Mouse (Mus musculus): ENCODE measurements around the gene Amdhd1. TPM values are rescaled to one million over a fixed set of nuclear protein-coding genes. Genes with fewer than 3 reads are reported as not detected.

Gene Amdhd1
- polyA plus RNA-seq, 2 experiments: 0.16 to 0.17 TPM

DNA sequence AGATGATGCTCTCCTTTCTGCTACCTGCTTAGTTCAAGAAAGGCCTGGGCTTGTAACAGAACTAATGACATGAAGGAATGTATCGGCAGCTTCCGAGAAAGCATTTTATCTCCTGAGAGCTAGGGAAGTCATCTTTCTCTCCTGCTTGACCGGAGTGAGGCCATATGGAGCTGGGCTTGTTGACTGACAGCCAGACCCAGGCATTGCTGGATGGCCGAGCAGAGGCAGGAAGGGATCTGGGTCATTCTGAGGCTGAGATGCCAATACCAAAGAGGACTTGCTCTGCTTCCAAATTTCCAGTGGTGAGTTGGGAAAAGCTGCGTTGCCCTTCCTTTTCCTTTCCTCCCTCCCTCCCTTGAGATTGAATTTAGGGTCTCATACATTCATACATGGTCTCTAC, 20.1 kb downstream of the Amdhd1 start:
- Histone ChIP-seq H3K27ac (replicated peaks; ENCODE audit: low read depth, low read length) (no peak overlapping the region), H3K36me3 (ENCODE audit: control insufficient read depth, insufficient read depth, low read length) (no peaks in the 10 kb centered on the region), H3K27me3 (ENCODE audit: control insufficient read depth, insufficient read depth, low read length) (no peaks in the 10 kb centered on the region), H3K4me3 (replicated peaks; ENCODE audit: low read length) (no peak overlapping the region), H3K4me2 (replicated peaks; ENCODE audit: low read depth, low read length, severe bottlenecking) (no peak overlapping the region), H3K9me3 (ENCODE audit: control insufficient read depth, low read length) (no peaks in the 10 kb centered on the region), H3K4me1 (ENCODE audit: control insufficient read depth, insufficient read depth, low read length) (no peaks in the 10 kb centered on the region), H3K9ac (ENCODE audit: low read depth, low read length, severe bottlenecking) (no peak overlapping the region)
- 87% methylated on average over 5 of the region's 5 CpGs for WGBS
- no peak for TF ChIP-seq POLR2A (IDR thresholded peaks at IDR 0.05; ENCODE audit: borderline replicate concordance, extremely low read depth, insufficient read depth, insufficient read length)
- DNase-seq (ENCODE audit: low spot score): no peak
- ATAC-seq (ENCODE audit: low FRiP score, low read depth): no peak

DNA sequence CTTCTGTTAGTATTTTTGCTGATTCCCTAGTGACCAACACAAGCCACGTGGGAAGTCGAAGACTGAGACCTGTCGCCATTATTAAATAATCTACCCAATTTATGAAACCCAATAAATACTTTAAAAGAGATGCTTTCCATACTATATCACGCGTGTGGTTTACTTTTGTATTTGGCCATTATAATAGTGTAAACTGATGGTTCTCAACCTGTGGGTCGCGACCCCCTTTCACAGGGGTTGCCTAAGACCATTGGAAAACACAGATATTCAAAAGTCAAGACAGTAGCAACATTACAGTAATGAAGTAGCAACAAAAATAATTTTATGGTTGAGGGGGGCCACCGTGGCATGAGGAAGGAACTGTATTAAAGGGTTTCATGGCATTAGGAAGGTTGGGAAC, 20.7 kb downstream of the Amdhd1 start:
- no peak for TF ChIP-seq POLR2A (IDR thresholded peaks at IDR 0.05; ENCODE audit: borderline replicate concordance, extremely low read depth, insufficient read depth, insufficient read length)
- H3K36me3 ChIP-seq (ENCODE audit: control insufficient read depth, insufficient read depth, low read length): no peaks in the 10 kb centered on the region
- H3K9me3 ChIP-seq (ENCODE audit: control insufficient read depth, low read length): no peaks in the 10 kb centered on the region
- H3K4me1 ChIP-seq (ENCODE audit: control insufficient read depth, insufficient read depth, low read length): no peaks in the 10 kb centered on the region
- no peak overlapping the region for H3K27ac ChIP-seq (replicated peaks; ENCODE audit: low read depth, low read length)
- no peak for DNase-seq (ENCODE audit: low spot score)
- WGBS: 83% methylated on average over 8 of the region's 8 CpGs
- H3K4me3 ChIP-seq (replicated peaks; ENCODE audit: low read length): no peak overlapping the region
- no peaks in the 10 kb centered on the region for H3K27me3 ChIP-seq (ENCODE audit: control insufficient read depth, insufficient read depth, low read length)
- no peak for ATAC-seq (ENCODE audit: low FRiP score, low read depth)
- no peak overlapping the region for H3K9ac ChIP-seq (ENCODE audit: low read depth, low read length, severe bottlenecking)
- no peak overlapping the region for H3K4me2 ChIP-seq (replicated peaks; ENCODE audit: low read depth, low read length, severe bottlenecking)

DNA sequence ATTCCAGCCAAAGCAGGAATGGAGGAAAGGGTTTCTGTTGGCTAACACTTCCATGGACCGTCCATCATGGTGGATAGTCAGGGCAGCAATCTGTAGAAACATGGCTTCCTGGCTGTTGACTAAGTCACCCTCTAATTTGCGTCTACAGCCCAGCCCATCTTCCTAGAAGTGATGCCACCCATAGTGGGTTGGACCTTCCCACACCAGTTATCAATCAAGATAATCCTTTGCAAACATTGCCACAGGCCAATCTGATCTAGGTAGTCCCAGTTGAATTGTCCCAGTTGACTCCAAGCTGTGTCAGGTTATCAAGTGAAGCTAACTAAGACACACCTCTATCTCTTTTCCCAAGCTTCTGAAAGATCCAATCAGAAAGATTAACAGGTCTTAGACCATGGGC, 21.2 kb downstream of the Amdhd1 start:
- DNase-seq (ENCODE audit: low spot score): no peak
- Histone ChIP-seq H3K27me3 (ENCODE audit: control insufficient read depth, insufficient read depth, low read length) (no peaks in the 10 kb centered on the region), H3K9me3 (ENCODE audit: control insufficient read depth, low read length) (no peaks in the 10 kb centered on the region), H3K4me2 (replicated peaks; ENCODE audit: low read depth, low read length, severe bottlenecking) (no peak overlapping the region), H3K4me3 (replicated peaks; ENCODE audit: low read length) (no peak overlapping the region), H3K9ac (ENCODE audit: low read depth, low read length, severe bottlenecking) (no peak overlapping the region), H3K4me1 (ENCODE audit: control insufficient read depth, insufficient read depth, low read length) (no peaks in the 10 kb centered on the region), H3K27ac (replicated peaks; ENCODE audit: low read depth, low read length) (no peak overlapping the region), H3K36me3 (ENCODE audit: control insufficient read depth, insufficient read depth, low read length) (no peaks in the 10 kb centered on the region)
- 86% methylated on average over 2 of the region's 2 CpGs for WGBS
- ATAC-seq (ENCODE audit: low FRiP score, low read depth): no peak
- TF ChIP-seq POLR2A (IDR thresholded peaks at IDR 0.05; ENCODE audit: borderline replicate concordance, extremely low read depth, insufficient read depth, insufficient read length): no peak

DNA sequence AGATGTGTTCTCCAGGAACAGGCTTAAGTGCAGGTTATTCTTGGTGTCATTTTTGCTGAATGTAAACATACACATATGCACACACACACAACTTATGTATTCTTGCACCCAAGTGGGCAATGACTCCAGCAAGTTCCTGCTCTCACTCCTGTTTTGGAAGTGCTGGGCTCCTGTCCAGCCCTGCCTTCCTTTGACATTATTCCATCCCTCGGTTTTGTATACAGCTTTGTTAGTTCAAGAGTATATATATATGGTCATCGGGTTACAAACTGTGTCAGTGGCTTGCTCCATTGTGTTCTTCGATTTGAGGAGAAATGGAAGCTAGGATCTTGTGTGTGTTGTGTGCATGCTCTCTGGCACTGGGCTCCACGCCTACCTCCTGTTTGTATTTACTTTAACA, 21.6 kb downstream of the Amdhd1 start:
- Histone ChIP-seq H3K36me3 (ENCODE audit: control insufficient read depth, insufficient read depth, low read length) (no peaks in the 10 kb centered on the region), H3K27ac (replicated peaks; ENCODE audit: low read depth, low read length) (no peak overlapping the region), H3K4me2 (replicated peaks; ENCODE audit: low read depth, low read length, severe bottlenecking) (no peak overlapping the region), H3K4me3 (replicated peaks; ENCODE audit: low read length) (no peak overlapping the region), H3K9me3 (ENCODE audit: control insufficient read depth, low read length) (no peaks in the 10 kb centered on the region), H3K27me3 (ENCODE audit: control insufficient read depth, insufficient read depth, low read length) (no peaks in the 10 kb centered on the region), H3K9ac (ENCODE audit: low read depth, low read length, severe bottlenecking) (no peak overlapping the region), H3K4me1 (ENCODE audit: control insufficient read depth, insufficient read depth, low read length) (no peaks in the 10 kb centered on the region)
- 85% methylated on average over 4 of the region's 4 CpGs for WGBS
- TF ChIP-seq POLR2A (IDR thresholded peaks at IDR 0.05; ENCODE audit: borderline replicate concordance, extremely low read depth, insufficient read depth, insufficient read length): no peak
- ATAC-seq (ENCODE audit: low FRiP score, low read depth): no peak
- no peak for DNase-seq (ENCODE audit: low spot score)

DNA sequence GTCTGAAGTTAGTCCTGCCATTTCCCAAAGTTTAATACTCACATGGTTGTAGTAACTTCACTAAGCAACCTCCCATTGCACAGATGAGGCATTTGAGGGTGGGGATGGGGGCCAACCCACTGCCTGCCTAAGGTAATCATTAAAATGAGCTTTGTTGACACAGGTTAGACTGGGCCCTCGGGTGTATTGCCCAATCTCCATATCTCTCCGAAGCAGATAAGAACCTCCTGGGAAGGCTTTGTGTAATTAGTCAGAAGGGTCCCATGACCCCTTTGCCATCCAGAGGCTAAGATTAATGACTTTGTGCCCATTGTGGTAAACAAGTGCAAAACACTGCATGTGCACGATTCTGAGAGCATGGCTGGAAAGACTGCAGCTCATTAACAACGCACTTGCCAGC, 22.1 kb downstream of the Amdhd1 start:
- no peak for TF ChIP-seq POLR2A (IDR thresholded peaks at IDR 0.05; ENCODE audit: borderline replicate concordance, extremely low read depth, insufficient read depth, insufficient read length)
- H3K27me3 ChIP-seq (ENCODE audit: control insufficient read depth, insufficient read depth, low read length): no peaks in the 10 kb centered on the region
- H3K9me3 ChIP-seq (ENCODE audit: control insufficient read depth, low read length): no peaks in the 10 kb centered on the region
- H3K4me1 ChIP-seq (ENCODE audit: control insufficient read depth, insufficient read depth, low read length): no peaks in the 10 kb centered on the region
- WGBS: 50% methylated on average over 4 of the region's 4 CpGs
- H3K4me2 ChIP-seq (replicated peaks; ENCODE audit: low read depth, low read length, severe bottlenecking): no peak overlapping the region
- no peak overlapping the region for H3K27ac ChIP-seq (replicated peaks; ENCODE audit: low read depth, low read length)
- H3K4me3 ChIP-seq (replicated peaks; ENCODE audit: low read length): no peak overlapping the region
- ATAC-seq (ENCODE audit: low FRiP score, low read depth): no peak
- H3K36me3 ChIP-seq (ENCODE audit: control insufficient read depth, insufficient read depth, low read length): no peaks in the 10 kb centered on the region
- DNase-seq (ENCODE audit: low spot score): no peak
- no peak overlapping the region for H3K9ac ChIP-seq (ENCODE audit: low read depth, low read length, severe bottlenecking)

DNA sequence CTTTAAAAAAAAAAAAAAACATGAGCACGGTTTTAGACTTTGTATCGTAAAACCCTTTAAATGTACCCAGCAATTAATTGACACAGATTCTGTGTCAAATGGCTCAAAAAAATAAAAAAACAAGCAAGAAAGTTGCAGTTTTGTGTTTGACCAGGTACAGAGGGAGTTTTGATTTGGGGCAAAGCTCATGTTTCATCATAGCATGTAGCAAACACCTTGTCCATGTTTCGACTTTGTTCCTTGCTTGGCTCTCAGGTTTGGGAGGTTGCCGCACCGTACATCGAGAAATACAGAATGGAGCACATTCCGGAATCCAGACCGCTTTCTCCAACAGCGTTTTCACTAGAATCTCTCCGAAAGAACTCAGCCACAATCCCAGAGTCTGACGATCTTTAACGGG, 23.9 kb downstream of the Amdhd1 start:
- Histone ChIP-seq H3K9ac (ENCODE audit: low read depth, low read length, severe bottlenecking) (no peak overlapping the region), H3K4me1 (ENCODE audit: control insufficient read depth, insufficient read depth, low read length) (no peaks in the 10 kb centered on the region), H3K27ac (replicated peaks; ENCODE audit: low read depth, low read length) (no peak overlapping the region), H3K4me3 (replicated peaks; ENCODE audit: low read length) (no peak overlapping the region), H3K4me2 (replicated peaks; ENCODE audit: low read depth, low read length, severe bottlenecking) (no peak overlapping the region), H3K27me3 (ENCODE audit: control insufficient read depth, insufficient read depth, low read length) (no peaks in the 10 kb centered on the region), H3K9me3 (ENCODE audit: control insufficient read depth, low read length) (no peaks in the 10 kb centered on the region), H3K36me3 (ENCODE audit: control insufficient read depth, insufficient read depth, low read length) (no peaks in the 10 kb centered on the region)
- ATAC-seq (ENCODE audit: low FRiP score, low read depth) (no peak), DNase-seq (ENCODE audit: low spot score) (no peak)
- 69% methylated on average over 12 of the region's 12 CpGs for WGBS
- TF ChIP-seq POLR2A (IDR thresholded peaks at IDR 0.05; ENCODE audit: borderline replicate concordance, extremely low read depth, insufficient read depth, insufficient read length): no peak
